Mouse (Mus musculus): Measurements from ENCODE around the gene Rtkn2.

DNA sequence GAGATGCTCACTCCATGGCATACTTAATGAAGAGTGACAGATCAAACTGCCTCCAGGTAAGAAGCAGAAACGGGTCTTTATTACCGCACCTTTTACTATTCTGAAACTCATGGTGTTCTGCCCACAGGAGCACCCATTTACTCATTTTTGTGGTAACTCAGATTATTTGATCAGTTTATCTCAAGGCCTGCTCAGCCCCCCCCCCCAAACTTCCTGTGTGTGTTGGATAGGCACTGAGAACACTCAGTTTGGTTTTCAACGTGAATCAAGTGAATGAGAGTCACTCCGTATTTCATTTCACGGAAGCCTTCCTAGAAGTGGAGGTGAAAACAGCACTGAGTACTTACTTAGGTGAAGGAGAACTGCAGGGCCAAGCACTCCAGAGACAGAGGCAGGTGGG, 74.8 kb downstream of the Rtkn2 start:
- TF ChIP-seq CTCF (IDR thresholded peaks at IDR 0.05; ENCODE audit: control insufficient read depth, insufficient read depth, insufficient read length) (no peak), MAX (IDR thresholded peaks at IDR 0.05) (no peak), MYOG (IDR thresholded peaks at IDR 0.05; ENCODE audit: control insufficient read depth, extremely low read depth, insufficient read length) (no peak), MYOD1 (IDR thresholded peaks at IDR 0.05; ENCODE audit: control insufficient read depth, insufficient read length, low read depth) (no peak), USF1 (IDR thresholded peaks at IDR 0.05; ENCODE audit: low read depth) (no peak), FOSL1 (IDR thresholded peaks at IDR 0.05; ENCODE audit: insufficient read depth, low read length, poor library complexity, severe bottlenecking) (no peak), CEBPB (IDR thresholded peaks at IDR 0.05; ENCODE audit: low read depth) (no peak)

Data from C2C12 (cell line).